19 mouse cellular contexts compared by ENCODE assay signal in the genomic region with DNA sequence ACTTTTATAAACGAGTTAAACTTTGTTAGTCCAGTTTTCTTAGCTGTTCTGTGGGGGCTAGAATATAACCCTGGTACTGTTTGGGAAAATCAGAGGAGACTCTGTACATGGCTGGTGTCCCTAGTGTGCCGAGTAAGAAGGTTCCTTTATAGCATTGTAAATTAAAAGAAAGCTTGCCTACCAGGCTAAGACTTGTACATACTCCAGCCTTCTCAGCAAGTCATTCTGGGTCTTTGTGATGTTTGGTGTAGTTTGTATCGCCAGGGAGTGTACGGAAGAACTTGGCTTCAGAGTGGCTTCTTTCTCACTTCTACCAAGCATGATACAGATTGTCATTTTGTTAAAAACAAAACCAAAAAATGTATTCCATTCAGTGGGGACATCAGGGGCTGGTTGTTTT.
"Had no signal": no experiment of that assay in that cellular context is flagged by ENCODE, and none has a peak within 500 bp of the region (broad histone marks: within the 10 kb centered on the region; RNA-seq: fewer than 3 reads in every experiment).

No protein-coding gene starts in this region.

- ATAC-seq: liver, postnatal 0 days; lung, postnatal 0 days; midbrain, embryonic 15.5 days had no signal

- H3K4me1 ChIP-seq: limb, embryonic 12.5 days; limb, embryonic 15.5 days; midbrain, embryonic 12.5 days; stomach, embryonic 15.5 days had no signal

- DNase-seq: kidney, adult 2 months; kidney, postnatal 10 days; kidney, postnatal 36 days; liver, postnatal 0 days; lung, embryonic 14.5 days; right cerebral cortex, adult 18-20 months; right cerebral cortex, postnatal 4 days; thymus, postnatal 25 days had no signal

- H3K9me3 ChIP-seq: limb, embryonic 12.5 days; limb, embryonic 15.5 days; midbrain, embryonic 12.5 days; midbrain, embryonic 15.5 days; neural tube, embryonic 12.5 days; neural tube, embryonic 15.5 days; stomach, embryonic 15.5 days had no signal

- H3K9ac ChIP-seq: limb, embryonic 12.5 days; limb, embryonic 15.5 days; liver, embryonic 14.5 days; liver, postnatal 0 days; lung, embryonic 14.5 days; midbrain, embryonic 12.5 days; midbrain, embryonic 15.5 days; neural tube, embryonic 12.5 days; neural tube, embryonic 15.5 days; stomach, embryonic 15.5 days had no signal

- H3K4me3 ChIP-seq: limb, embryonic 12.5 days; limb, embryonic 15.5 days; midbrain, embryonic 12.5 days; midbrain, embryonic 15.5 days; neural tube, embryonic 12.5 days; neural tube, embryonic 15.5 days; stomach, embryonic 15.5 days had no signal

- H3K4me2 ChIP-seq: limb, embryonic 12.5 days; limb, embryonic 15.5 days; liver, embryonic 11.5 days; lung, embryonic 14.5 days; midbrain, embryonic 12.5 days; midbrain, embryonic 15.5 days; neural tube, embryonic 12.5 days; neural tube, embryonic 15.5 days; stomach, embryonic 15.5 days had no signal

- H3K27ac ChIP-seq: limb, embryonic 12.5 days; limb, embryonic 15.5 days; liver, embryonic 14.5 days; macrophage; midbrain, embryonic 12.5 days; midbrain, embryonic 15.5 days; neural tube, embryonic 12.5 days; neural tube, embryonic 15.5 days; stomach, embryonic 15.5 days had no signal

- H3K27me3 ChIP-seq: limb, embryonic 12.5 days; limb, embryonic 15.5 days; midbrain, embryonic 12.5 days; midbrain, embryonic 15.5 days; neural tube, embryonic 12.5 days; neural tube, embryonic 15.5 days; stomach, embryonic 15.5 days had no signal

- H3K36me3 ChIP-seq: midbrain, embryonic 15.5 days had no signal
